ENCODE assay signal across 8 mouse cellular contexts in genomic region chr12:40222251-40223081, GRCm38 (mm10). TPM values are rescaled to one million over a fixed set of nuclear protein-coding genes. Genes with fewer than 3 reads are reported as not detected.
A peak's percentile ranks its signal among the peaks of the same experiment; 100 is the strongest.
DNase-seq lines count a peak whose midpoint lies in the region; ATAC-seq lines count a peak whose summit lies in the region.

No protein-coding gene starts in this region.

- ATAC-seq in inflammation-experienced regulatory T-cells, adult 6 months: peak; percentile 56

- H3K4me3 ChIP-seq in megakaryocyte, embryonic 14.5 days (replicated peaks): peak overlapping the region; percentile 98

- peak; percentile 86 to 90 for DNase-seq in adrenal gland, adult 18-20 months (ENCODE audit: low spot score in 2 of 2)
- peak; percentile 98 for DNase-seq in embryo, embryonic 10.5 days (ENCODE audit: low spot score)
- peak; percentile 96 for DNase-seq in gastrocnemius, postnatal 14 days
- DNase-seq in left cerebral cortex, adult 9 months (ENCODE audit: low spot score in 2 of 2): peak; percentile 92 to 97
- peak; percentile 94 to 97 for DNase-seq in right cerebral cortex, adult 2 months (ENCODE audit: low spot score in 2 of 2)
- peak; percentile 96 for DNase-seq in urinary bladder, postnatal 14 days (ENCODE audit: low spot score)

- peaks cover 23% of the 10 kb centered on the region for H3K36me3 ChIP-seq in megakaryocyte, embryonic 14.5 days (replicated peaks; ENCODE audit: low read length)

- intact Hi-C loops in gastrocnemius, postnatal 14 days (cut with DNase I; ENCODE audit: low total_unique reads): no loop called here

- H3K9me3 ChIP-seq in megakaryocyte, embryonic 14.5 days: no peaks in the 10 kb centered on the region

- H3K27me3 ChIP-seq in megakaryocyte, embryonic 14.5 days (replicated peaks): no peaks in the 10 kb centered on the region

- H3K4me1 ChIP-seq in megakaryocyte, embryonic 14.5 days: peaks cover 60% of the 10 kb centered on the region

RNA-seq across cellular contexts. Expression of gene Lsmem1, which starts 23.2 kb away (rescaled TPM):
- total RNA-seq in adrenal gland, adult 18-20 months (2021): under 1 TPM in 1 of 2 experiments, not detected in 1; 0.13 TPM
- total RNA-seq in gastrocnemius, postnatal 14 days (2021): 10 to 100 TPM; 36.3 to 50.2 TPM
- polyA plus RNA-seq in inflammation-experienced regulatory T-cells, adult 6 months (2017; shearing (Covaris generic)): under 1 TPM in 1 of 3 experiments, not detected in 2; 0.38 TPM
- 0.27 TPM in 1 of 2 replicates, not detected in the other for polyA plus RNA-seq in megakaryocyte, embryonic 14.5 days (2012; ENCODE audit: insufficient read depth, low replicate concordance)

RNA-seq across cellular contexts. Expression of gene Ifrd1, which starts 25.8 kb away (rescaled TPM):
- 100 to 1,000 TPM; 177 to 248 TPM for total RNA-seq in adrenal gland, adult 18-20 months (2021)
- 10 to 100 TPM; 72.9 to 81.2 TPM for total RNA-seq in gastrocnemius, postnatal 14 days (2021)
- polyA plus RNA-seq in inflammation-experienced regulatory T-cells, adult 6 months (2017; shearing (Covaris generic)): 10 to 100 TPM; 45.9 to 75.8 (median 54.1) TPM
- polyA plus RNA-seq in megakaryocyte, embryonic 14.5 days (2012; ENCODE audit: insufficient read depth, low replicate concordance): 40.6 and 71.8 TPM in 2 replicates

Comparison
In these comparisons a context has a peak if more than half of its experiments do, and no peak if none do; other contexts are left out.
1. Peak in every context shown above with its lines: DNase-seq, ATAC-seq and H3K4me3 ChIP-seq.
2. RNA of gene Lsmem1, which starts 23.2 kb away (total RNA-seq): 36.3 to 50.2 TPM in gastrocnemius, postnatal 14 days; 0.13 TPM in adrenal gland, adult 18-20 months; every median in the first group is over 10 times any median in the second.